Mouse (Mus musculus): ENCODE data around the gene Clpsl2.

The Clpsl2 gene

DNA sequence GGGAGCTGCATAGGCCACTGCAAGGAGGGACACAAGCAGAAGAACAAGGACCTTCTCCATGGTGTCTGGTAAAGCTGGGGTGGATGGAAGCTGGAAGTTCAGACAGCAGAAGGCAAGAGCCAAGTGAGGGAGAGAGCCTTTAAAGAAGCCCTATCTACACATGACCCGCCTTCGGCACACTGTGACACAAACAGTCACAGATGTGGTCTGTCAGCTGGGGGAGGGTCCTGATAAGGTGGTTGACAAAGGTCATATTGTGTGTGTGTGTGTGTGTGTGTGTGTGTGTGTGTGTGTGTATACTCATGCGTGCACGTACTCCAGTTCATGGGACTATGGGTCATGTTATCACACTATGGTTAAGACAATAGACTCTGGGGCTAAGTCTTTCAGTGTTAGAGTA lies 11.4 kb downstream of the Clpsl2 start, which contains the start of gene Clps:
Gene Clps (minus strand): TSS at position 169 of the 400 bp plus-strand sequence.
- no peak for DNase-seq (ENCODE audit: low read depth)

- peak; percentile 21 for DNase-seq (ENCODE audit: low read depth)
Measured at GRCm38 (mm10) chr17:28561613-28562012, 12.4 kb downstream of the Clpsl2 start.

GRCm38 (mm10) chr17:28565181-28565580 lies 16.0 kb downstream of the Clpsl2 start:
- no peak for DNase-seq (ENCODE audit: low read depth)

- DNase-seq (ENCODE audit: low read depth), result no peak
Measured at GRCm38 (mm10) chr17:28567541-28567940, 18.3 kb downstream of the Clpsl2 start.

DNA sequence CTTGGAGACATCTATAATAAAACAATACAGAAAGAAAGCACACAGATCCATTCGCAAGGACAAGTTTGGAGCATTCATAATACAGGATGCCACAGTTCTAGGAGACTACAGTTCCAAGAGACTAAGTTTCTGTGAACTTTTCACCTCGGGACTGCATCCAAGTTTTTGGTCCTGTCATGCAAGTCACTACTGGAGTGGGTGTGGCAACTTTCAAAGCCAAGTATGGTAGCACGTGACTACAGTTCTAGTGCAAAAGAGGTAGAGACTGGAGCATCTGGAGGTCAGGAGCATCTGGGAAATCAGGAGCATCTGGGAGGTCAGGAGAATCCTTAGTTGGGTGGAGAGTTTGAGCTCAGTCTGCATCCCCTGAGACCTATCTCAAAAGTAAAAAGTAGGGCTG lies 22.7 kb downstream of the Clpsl2 start:
- DNase-seq (ENCODE audit: low read depth), result peak; percentile 40

- no peak for DNase-seq (ENCODE audit: low read depth)
Measured at GRCm38 (mm10) chr17:28572521-28572920, 23.3 kb downstream of the Clpsl2 start.

DNA sequence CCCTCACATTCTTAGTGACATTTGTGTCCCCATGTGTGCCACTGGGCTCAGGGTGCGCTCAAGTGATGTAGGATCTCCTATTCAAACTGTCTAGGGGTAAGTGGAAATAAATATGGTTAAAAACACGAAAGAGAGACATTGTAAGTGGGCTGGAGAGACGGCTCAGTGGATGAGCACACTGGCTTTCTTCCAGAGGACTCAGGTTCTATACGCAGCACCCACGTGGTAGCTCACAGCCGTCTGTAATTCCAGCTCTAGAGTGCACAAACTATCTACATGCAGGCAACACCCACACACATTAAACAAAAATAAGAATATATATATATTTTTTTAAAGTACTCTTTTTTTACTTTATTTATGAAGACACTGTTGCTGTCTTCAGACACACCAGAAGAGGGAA lies 23.7 kb downstream of the Clpsl2 start:
- DNase-seq (ENCODE audit: low read depth), result no peak

DNA sequence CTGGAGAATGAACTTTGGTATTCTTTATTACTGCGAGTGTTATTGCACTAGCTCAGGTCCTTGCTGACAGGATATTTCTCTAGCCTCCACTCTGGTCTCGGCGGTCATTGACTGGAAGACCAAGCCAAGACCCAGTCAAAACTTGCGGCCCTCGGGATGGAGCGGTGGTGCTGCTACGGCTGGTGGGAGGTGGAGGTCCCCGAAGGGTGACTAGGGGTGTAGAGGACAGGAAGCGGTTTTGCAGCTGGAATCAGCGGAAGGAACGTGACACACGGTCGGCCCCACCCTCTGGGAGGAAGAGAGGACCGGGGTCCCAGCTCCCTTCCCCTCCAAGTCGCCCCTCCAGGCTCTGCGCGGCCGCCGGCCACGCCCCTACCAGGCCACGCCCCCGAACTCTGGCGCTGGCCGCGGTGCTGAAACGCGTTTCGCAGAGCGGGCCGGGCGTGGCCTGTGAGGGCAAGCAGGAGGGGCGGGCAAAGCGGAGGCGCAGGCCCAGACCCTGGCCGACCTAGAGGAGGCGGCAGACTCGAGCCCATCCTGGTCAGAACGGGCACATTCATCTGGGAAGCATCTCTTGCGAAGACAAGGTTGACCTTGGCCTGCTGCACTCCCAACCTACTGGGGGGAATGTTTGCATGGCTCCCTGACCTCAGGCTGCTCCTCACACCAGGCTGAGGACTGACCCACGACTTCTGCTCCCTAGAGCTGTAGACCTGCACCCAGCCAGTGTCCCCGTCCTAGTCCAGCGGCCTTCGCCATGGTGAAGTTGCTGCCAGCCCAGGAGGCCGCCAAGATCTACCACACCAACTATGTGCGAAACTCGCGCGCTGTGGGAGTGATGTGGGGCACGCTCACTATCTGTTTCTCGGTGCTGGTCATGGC lies 26.3 kb downstream of the Clpsl2 start, which contains the start of gene Lhfpl5:
Gene Lhfpl5 (plus strand): TSS at position 398 of the 882 bp plus-strand sequence.
- DNase-seq (ENCODE audit: low read depth), result peak; percentile 21

DNA sequence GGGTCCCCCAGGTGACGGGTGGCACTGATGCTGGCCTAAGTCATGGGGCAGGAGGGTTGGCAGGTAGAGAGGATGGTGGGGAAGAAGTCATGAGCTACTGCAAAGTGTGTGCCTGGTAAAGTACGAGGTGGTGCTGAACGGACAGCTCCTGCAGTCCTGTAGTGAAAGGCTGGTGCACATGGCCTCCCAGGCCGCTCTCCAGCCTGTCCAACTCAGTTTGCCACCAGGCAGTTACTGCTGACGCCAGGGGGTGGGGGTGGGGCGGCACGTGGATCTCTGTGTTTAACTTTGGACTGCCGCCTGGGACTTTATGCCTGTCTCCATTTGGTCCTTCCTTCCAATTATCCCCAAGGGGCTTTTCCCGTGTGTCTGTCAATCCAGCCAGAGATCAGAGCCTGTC lies 31.2 kb downstream of the Clpsl2 start:
- peak; percentile 91 for DNase-seq (ENCODE audit: low read depth)

GRCm38 (mm10) chr17:28581056-28581455 lies 31.8 kb downstream of the Clpsl2 start:
- DNase-seq (ENCODE audit: low read depth), result no peak

DNA sequence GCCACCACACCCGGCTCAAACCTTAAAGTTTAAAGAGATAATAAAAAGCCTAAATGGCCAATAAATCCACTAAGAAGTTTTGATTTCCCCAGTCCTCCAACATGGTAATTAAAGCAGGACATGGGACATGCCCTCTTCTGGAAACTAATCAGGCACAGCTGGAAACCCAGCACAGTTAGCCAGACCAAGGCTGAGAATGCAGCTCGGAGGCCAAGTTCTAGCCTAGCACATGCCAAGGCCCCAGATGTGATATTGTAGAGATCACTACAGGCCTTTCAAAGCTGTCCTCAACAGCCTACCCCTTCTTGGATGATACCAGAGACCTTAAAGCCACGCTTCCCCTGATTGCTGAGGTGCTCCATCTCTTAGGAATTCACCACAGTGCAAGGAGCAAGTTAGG lies 37.3 kb downstream of the Clpsl2 start:
- DNase-seq (ENCODE audit: low read depth), result peak; percentile 63

GRCm38 (mm10) chr17:28588591-28588990 lies 39.4 kb downstream of the Clpsl2 start:
- peak; percentile 77 for DNase-seq (ENCODE audit: low read depth)

DNA sequence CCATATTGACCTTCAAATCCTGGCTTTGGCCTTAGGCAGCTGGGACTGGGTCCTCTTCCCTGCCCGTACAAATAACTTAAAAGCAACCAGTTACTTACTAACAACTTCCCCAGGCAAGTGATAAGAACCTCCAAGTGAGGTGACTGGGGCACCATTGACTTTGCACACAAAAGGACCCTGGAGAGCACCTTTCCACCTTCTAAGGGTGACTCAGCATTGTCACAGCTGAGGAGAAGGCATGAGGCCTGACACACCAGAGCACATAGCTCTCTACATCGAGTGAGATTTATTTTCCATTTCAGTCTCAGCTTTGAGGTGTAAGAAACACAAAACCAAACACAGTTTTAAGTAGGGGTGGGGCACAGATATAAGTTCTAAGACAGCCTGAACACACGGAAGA lies 41.4 kb downstream of the Clpsl2 start:
- no peak for DNase-seq (ENCODE audit: low read depth)

- no peak for DNase-seq (ENCODE audit: low read depth)
Measured at GRCm38 (mm10) chr17:28591476-28591875, 42.3 kb downstream of the Clpsl2 start.

DNA sequence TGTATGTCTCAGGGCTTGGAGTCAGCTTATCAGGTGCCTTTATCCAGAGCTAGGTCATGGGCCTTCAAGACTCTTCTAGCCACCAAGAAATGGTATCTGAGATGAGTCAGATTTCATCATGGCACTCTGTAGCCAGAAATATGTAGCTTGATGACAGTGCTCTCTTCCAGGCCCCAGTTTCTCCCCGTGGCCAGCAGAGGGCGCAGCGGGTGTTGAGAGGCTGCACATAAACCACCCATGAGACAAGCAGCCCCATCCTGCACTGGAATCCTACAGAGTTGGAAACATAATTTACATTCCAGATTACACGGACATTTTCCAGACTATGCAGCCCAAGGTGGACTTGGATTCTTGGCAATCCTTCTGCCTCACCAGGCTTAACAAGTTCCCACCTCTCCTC lies 43.8 kb downstream of the Clpsl2 start:
- peak; percentile 86 for DNase-seq (ENCODE audit: low read depth)

DNA sequence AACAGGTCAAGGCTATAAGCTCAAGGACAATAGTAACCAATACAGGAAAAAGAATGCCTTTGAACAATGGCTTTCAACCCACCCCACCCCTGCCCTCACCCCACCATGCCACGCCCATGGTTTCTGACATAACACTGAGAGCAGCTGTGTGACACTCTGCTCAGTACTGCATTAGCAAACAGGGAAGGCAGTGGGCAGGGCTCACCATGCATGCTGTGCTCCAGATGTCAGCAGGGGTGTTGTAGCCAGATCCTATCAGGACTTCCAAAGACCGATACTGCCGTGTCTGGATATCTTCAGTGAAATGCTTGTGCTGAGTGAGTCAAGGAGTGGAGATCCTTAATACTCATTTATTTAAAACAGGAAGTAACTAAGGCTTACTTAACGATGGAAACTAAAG lies 44.8 kb downstream of the Clpsl2 start:
- DNase-seq (ENCODE audit: low read depth), result no peak

- no peak for DNase-seq (ENCODE audit: low read depth)
Measured at GRCm38 (mm10) chr17:28600780-28601179, 51.6 kb downstream of the Clpsl2 start.

DNA sequence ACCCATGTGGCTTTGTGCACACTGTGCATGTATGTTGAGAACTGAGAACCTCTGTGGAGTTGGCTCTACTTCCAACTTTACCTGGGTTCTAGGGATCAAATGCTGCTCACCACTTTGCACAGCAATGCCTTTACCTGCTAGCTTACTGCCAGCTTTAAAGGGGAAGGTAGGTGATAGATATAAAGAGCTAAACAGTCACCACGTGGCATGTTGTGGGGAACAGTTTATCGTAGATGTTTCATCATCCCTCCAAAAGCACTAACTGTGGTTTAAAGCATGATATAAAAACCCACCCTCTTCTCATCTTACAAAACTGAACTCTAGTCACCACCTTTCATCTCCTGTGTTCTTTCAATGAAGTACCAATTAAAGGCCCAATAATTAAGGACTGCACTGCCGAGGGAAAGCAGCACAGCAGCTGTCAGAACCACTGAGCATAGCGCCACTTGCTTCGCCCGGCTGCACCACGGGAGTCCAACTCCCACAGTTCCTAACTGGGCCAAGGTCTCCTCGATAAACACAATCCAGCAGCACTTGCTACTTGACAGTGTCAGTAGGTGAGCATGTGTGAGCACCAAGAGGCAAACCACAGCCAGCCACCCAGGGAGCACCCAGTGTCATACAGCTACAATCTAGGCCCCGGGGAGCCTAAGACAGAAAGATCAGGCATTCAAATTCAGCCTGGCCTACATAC lies 52.5 kb downstream of the Clpsl2 start:
- DNase-seq (ENCODE audit: low read depth), result no peak
